Mouse (Mus musculus) duodenum, adult 2 months (tissue): ENCODE results near the gene Gm8857. TPM values are rescaled to one million over a fixed set of nuclear protein-coding genes. Genes with fewer than 3 reads are reported as not detected.

ENCODE experiments used
- polyA plus RNA-seq: library from polyadenylated mRNA; depleted of rRNA; stranded (reverse); fragments of >200 nt; gene quantifications from 2 replicates; pipeline ENCODE4 v1.2.3, GENCODE M21; 2012; ENCODE audit warnings: low replicate concordance; rRNA removed

Gene Gm8857
- polyA plus RNA-seq = 0.26 and 0.27 TPM in 2 replicates

GRCm38 (mm10) chr5:10947505-10947904, at the start of gene Gm8857, which contains the start of gene Gm8871:
TSS of gene Gm8857 (plus strand) at chr5:10947807.
TSS of gene Gm8871 (plus strand) at chr5:10947805.

Other genes starting within 250 kb of the Gm8857 start
- 0.09 and 0.27 TPM in 2 replicates for gene Gm8871, start within 50 bp of the Gm8857 start, polyA plus RNA-seq
- gene Gm8879, start 179.8 kb downstream of the Gm8857 start, polyA plus RNA-seq = not detected in 2 replicates
- gene Gm5861, start 235.3 kb downstream of the Gm8857 start, polyA plus RNA-seq = 0.18 TPM in 1 of 2 replicates, not detected in the other